Mouse (Mus musculus) testis, adult 2 months (tissue): ENCODE data around the gene Lrrc40. TPM values are rescaled to one million over a fixed set of nuclear protein-coding genes. Genes with fewer than 3 reads are reported as not detected.

Experiments
- H3K27ac ChIP-seq: fragments of 200-500 bp; 2 replicates; pipeline ENCODE4 v1.5.1; 2012; ENCODE audit warnings: low read depth, low read length; ENCODE audit not compliant: control insufficient read depth, insufficient read depth
- H3K27me3 ChIP-seq: fragments of 200-500 bp; 2 replicates; pipeline ENCODE4 v1.6.1; 2012; ENCODE audit warnings: mild to moderate bottlenecking, low read length, moderate library complexity; ENCODE audit not compliant: control insufficient read depth, insufficient read depth
- H3K36me3 ChIP-seq: fragments of 200-500 bp; 2 replicates; pipeline ENCODE4 v1.6.1; 2012; ENCODE audit warnings: mild to moderate bottlenecking, low read length; ENCODE audit not compliant: control insufficient read depth, insufficient read depth
- H3K4me1 ChIP-seq: fragments of 200-500 bp; 2 replicates; pipeline ENCODE4 v1.6.1; 2012; ENCODE audit warnings: low read length; ENCODE audit not compliant: control insufficient read depth, insufficient read depth
- H3K4me3 ChIP-seq: fragments of 200-500 bp; 2 replicates; pipeline ENCODE4 v1.5.1; 2012; ENCODE audit warnings: low read depth, mild to moderate bottlenecking, low read length, moderate library complexity, mixed read lengths; ENCODE audit not compliant: control insufficient read depth
- CTCF ChIP-seq: fragments of 200-500 bp; IDR thresholded peaks from 2 replicates; pipeline ENCODE4 v1.5.1; 2012; ENCODE audit warnings: low read depth, mild to moderate bottlenecking, inconsistent platforms, low read length, moderate library complexity; ENCODE audit not compliant: control insufficient read depth, insufficient read depth, insufficient replicate concordance
- POLR2A ChIP-seq: fragments of 200-500 bp; IDR thresholded peaks from 2 replicates; pipeline ENCODE4 v1.6.1; 2012; ENCODE audit warnings: low read depth, mild to moderate bottlenecking, inconsistent platforms, low read length, moderate library complexity; ENCODE audit not compliant: control insufficient read depth
- polyA plus RNA-seq: library from polyadenylated mRNA; depleted of rRNA; stranded (reverse); fragments of >200 nt; gene quantifications from 2 replicates; pipeline ENCODE4 v1.2.3, GENCODE M21; 2012

The Lrrc40 gene
- polyA plus RNA-seq, 1 experiment = 8.7 TPM

DNA sequence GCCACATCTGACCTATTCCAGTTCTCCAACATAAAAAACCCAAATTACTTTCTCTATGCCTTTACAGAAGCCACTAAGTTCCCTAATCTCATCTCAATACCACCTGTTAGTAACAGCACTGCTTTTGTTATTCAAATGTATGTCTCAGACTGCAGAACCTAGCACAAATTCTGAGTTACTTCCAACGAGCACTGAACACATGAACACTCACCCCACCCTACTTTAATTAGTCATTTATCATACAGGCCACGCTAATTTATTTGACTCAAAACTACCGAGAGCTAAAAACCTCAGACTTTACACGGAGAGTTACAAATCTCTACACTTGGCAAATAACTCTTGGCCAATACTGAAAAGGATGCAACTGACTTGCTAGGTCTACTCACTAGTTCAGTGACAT, 4.4 kb upstream of the Lrrc40 start:
- peak overlapping the region; percentile 99 for H3K27ac ChIP-seq
- H3K4me1 ChIP-seq = no peaks in the 10 kb centered on the region
- peak overlapping the region; percentile 100; the same call in 1 of the 2 replicates for H3K4me3 ChIP-seq
- H3K27me3 ChIP-seq = no peaks in the 10 kb centered on the region
- TF ChIP-seq CTCF (no peak), POLR2A (no peak)
- peaks cover 1% of the 10 kb centered on the region; the same call in 1 of the 2 replicates for H3K36me3 ChIP-seq

DNA sequence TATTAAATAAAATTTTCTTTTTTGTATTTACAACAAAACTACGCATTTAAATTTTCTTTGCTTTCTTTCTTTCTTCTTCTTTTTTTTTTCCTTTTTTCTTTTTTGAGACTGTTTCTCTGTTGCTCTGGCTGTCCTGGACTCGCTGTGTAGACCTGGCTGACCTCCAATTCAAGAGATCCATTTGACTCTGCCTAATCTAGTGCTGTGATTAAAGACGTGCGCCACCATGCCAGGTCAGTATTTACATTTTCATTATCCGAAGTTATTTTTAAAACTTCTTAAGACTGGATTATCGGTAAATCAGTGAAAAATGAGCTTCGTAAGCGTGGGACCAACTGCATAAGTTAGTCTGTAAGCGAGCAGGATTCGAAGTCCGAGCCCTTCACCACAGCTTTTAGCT, 596 bp upstream of the Lrrc40 start:
- H3K4me1 ChIP-seq = no peaks in the 10 kb centered on the region
- H3K27me3 ChIP-seq = no peaks in the 10 kb centered on the region
- peaks cover 1% of the 10 kb centered on the region; the same call in 1 of the 2 replicates for H3K36me3 ChIP-seq
- peak overlapping the region; percentile 100 for H3K27ac ChIP-seq
- TF ChIP-seq CTCF = no peak
- TF ChIP-seq POLR2A = no peak
- H3K4me3 ChIP-seq = peak overlapping the region; percentile 99

DNA sequence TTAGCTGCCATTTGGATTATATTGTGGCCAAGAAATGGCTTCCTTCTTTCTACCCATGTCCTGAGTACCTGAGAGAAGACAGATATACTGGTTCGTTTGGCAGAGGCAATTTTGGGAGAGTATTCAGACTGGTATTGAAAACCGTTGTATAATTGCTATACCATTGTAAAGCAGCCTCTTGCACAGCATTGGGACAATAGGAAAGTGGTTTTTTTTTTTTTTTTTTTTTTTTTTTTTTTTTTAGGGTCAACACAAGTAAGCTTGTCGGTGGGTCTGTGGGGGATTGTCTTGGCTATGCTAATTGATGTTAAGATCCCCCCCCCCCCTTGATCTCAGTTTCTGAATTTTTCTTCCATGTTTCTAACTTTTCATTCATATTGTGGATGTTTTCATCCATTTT, 1.6 kb downstream of the Lrrc40 start:
- Histone ChIP-seq H3K36me3 (peaks cover 1% of the 10 kb centered on the region; the same call in 1 of the 2 replicates), H3K4me3 (peak overlapping the region; percentile 43; the same call in 1 of the 2 replicates), H3K4me1 (no peaks in the 10 kb centered on the region), H3K27me3 (no peaks in the 10 kb centered on the region), H3K27ac (no peak overlapping the region)
- no peak for TF ChIP-seq CTCF
- TF ChIP-seq POLR2A = no peak

DNA sequence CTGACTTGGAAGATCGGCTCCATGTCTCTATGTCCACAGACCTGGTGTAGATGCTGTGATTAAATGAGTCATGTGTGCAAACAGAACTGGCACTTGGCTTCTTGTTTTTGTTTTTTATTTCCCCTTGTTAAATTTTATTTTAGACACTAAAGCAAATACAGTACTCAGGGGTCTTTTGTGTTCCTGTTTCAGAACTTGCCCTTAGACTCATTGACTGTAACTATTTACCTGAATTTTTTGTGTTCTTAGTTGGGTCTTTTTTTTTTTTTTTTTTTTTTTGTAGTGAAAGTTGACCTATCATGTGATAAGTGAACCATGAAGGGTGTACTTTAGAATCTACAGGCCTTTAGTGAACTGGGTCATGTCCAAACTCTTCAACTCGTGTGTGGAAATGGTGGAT, 4.3 kb downstream of the Lrrc40 start:
- H3K4me1 ChIP-seq = no peaks in the 10 kb centered on the region
- no peak overlapping the region for H3K27ac ChIP-seq
- no peaks in the 10 kb centered on the region for H3K36me3 ChIP-seq
- H3K27me3 ChIP-seq = no peaks in the 10 kb centered on the region
- TF ChIP-seq POLR2A = no peak
- H3K4me3 ChIP-seq = no peak overlapping the region

DNA sequence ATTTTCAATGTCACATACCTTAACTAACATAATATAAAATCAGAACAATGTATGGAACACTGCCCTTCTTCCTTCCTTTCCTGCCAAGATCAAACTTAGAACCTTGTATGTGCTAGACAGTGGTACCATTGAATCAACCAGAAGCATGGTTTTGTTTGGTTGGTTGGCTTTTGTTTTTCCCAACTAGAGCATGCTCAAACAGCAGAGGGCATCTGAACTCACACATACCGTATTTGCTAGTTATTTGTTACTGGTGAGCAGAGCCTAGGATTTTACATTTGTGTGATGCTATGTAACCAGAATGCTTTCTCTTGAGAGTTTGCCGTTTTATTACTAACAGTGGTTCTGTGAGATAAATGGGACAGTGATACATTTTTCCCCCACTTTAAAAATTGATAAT, 13.0 kb downstream of the Lrrc40 start:
- Histone ChIP-seq H3K27me3 (no peaks in the 10 kb centered on the region), H3K36me3 (no peaks in the 10 kb centered on the region; the same call in 1 of the 2 replicates), H3K27ac (no peak overlapping the region), H3K4me3 (no peak overlapping the region), H3K4me1 (no peaks in the 10 kb centered on the region)
- TF ChIP-seq CTCF (no peak), POLR2A (no peak)

DNA sequence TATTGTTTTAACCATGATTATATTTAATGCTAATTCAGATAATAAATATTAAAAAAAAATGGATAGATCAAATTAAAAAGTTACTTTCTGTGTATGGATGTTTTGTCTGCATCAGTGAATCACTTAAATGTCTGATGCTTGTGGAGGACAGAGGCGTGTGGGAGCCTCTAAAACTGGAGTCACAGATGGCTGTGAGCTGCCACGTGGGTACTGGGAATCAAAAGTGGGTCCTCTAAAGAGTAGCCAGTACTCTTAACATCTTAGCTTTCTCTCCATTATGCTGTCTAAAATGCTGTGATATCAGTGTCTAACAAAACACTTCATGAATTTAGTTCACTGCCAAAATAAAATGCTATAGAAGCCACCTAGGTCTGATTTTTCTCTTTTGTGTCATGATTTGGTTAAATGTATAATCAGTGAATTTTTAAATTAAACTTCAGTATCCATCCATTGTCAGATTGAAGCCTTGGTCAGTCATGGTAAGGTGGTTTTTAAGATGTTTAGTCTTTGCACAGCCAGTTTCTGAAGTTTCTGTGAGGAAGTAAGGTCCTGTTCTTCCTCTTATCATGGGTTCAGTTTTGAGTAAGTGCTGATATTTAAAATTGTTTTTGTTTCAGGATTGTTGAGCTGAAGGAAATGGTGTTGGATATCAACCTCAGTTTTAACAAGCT, 24.3 kb downstream of the Lrrc40 start:
- TF ChIP-seq CTCF (no peak), POLR2A (no peak)
- H3K36me3 ChIP-seq = no peaks in the 10 kb centered on the region

DNA sequence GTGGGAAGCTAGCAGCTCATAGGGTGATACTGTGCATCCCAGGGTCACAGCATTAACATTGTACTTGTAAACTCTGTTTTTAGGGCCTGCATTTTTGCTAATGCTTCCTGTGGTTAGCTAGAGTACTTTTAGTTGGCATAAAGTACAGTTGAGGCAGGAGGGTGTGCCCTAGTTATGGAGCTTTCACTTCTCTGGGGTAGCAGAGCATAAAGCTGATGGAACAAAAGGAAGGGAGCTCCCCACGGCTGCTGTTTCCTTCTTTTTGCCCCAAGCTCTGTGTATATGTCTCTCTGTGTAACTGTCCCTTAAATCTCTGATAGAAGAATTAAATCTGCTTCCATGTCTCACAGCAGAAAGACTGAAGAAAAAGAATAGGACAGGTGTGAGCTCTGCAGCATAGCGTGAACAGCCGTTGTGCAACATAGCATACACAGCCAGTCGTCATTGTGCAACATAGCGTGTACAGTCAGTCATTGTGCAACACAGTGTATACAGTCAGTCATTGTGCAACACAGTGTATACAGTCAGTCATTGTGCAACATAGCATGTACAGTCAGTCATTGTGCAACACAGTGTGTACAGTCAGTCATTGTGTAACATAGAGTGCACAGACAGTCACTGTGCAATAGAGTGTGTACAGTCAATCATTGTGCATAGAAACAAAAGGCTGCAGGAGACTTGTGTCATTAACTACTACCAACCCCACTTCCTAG, 25.5 kb downstream of the Lrrc40 start:
- no peak overlapping the region for H3K4me3 ChIP-seq
- no peaks in the 10 kb centered on the region for H3K36me3 ChIP-seq
- TF ChIP-seq CTCF = no peak
- TF ChIP-seq POLR2A = no peak

More for the DNA sequence above, 24.3 kb downstream of the Lrrc40 start:
- H3K27ac ChIP-seq = no peak overlapping the region
- H3K27me3 ChIP-seq = no peaks in the 10 kb centered on the region
- no peak overlapping the region for H3K4me3 ChIP-seq
- no peaks in the 10 kb centered on the region for H3K4me1 ChIP-seq

DNA sequence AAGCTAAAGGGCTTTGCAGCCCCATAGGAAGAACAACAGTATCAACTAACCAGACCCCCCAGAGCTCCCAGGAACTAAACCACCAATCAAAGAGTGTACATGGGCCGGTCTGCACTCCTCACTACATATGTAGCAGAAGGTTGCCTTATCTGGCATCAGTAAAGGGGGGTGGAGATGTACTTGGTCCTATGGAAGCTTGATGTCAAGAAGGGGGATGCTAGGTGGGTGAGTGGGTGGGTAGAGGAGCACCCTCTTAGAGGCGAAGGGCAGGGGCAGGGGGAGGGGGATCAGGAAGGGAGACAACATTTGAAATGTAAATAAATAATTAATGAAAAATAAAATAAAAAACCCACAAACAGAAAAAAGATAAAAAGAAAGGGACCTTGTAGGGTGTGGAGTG, 28.8 kb downstream of the Lrrc40 start:
- Histone ChIP-seq H3K4me1 (no peaks in the 10 kb centered on the region), H3K36me3 (no peaks in the 10 kb centered on the region; the same call in 1 of the 2 replicates), H3K27me3 (no peaks in the 10 kb centered on the region), H3K27ac (no peak overlapping the region), H3K4me3 (no peak overlapping the region)
- TF ChIP-seq POLR2A (no peak), CTCF (no peak)

More for the DNA sequence above, 25.5 kb downstream of the Lrrc40 start:
- Histone ChIP-seq H3K4me1 (no peaks in the 10 kb centered on the region), H3K27me3 (no peaks in the 10 kb centered on the region), H3K27ac (no peak overlapping the region)
